Mouse (Mus musculus) heart, postnatal 25 days (tissue): ENCODE results near the gene Klhdc8a. TPM values are rescaled to one million over a fixed set of nuclear protein-coding genes. Genes with fewer than 3 reads are reported as not detected.
A peak's percentile ranks its signal among the peaks of the same experiment; 100 is the strongest.

Experiments
- DNase-seq: peaks from one replicate; pipeline ENCODE4 v3.0.0; 2022; ENCODE audit warnings: low spot score
- intact Hi-C: fragments of 180-260 bp; cut with DNase I; formaldehyde crosslinking; loops from one replicate; pipeline ENCODE4 v1.15.1; 2025
- total RNA-seq, 2 experiments: library from RNA; stranded (reverse); gene quantifications; 2 replicates each; pipeline ENCODE4 v1.2.3; 2021

The Klhdc8a gene
- total RNA-seq, 2 experiments from 2014 or later = 22.3 to 28.8 TPM

DNA sequence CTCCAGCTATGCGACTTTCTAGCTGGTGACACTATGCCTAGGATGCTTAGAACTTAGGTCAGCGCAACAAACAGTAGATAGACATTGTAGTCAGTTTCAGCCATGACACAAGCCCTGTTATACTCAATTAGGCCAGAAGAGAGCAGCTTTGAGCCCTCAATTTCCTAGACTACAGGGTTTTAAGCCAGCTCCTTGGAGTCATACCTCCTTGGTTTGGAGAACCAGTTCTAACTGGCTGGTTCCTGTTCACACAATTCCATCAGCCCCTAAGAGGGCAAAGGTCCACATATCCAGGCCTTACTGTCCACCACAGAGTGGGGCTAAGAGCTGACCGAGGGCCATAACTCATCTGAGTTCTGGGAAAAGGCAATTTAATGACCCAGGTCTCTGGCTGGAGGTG lies 14.3 kb downstream of the Klhdc8a start:
- no peak for DNase-seq
- intact Hi-C loops = loop anchor here (1.0 to 5.0 kb wide), 2 partner anchors 43 to 165 kb away; partner anchors contain the start of gene Rbbp5

DNA sequence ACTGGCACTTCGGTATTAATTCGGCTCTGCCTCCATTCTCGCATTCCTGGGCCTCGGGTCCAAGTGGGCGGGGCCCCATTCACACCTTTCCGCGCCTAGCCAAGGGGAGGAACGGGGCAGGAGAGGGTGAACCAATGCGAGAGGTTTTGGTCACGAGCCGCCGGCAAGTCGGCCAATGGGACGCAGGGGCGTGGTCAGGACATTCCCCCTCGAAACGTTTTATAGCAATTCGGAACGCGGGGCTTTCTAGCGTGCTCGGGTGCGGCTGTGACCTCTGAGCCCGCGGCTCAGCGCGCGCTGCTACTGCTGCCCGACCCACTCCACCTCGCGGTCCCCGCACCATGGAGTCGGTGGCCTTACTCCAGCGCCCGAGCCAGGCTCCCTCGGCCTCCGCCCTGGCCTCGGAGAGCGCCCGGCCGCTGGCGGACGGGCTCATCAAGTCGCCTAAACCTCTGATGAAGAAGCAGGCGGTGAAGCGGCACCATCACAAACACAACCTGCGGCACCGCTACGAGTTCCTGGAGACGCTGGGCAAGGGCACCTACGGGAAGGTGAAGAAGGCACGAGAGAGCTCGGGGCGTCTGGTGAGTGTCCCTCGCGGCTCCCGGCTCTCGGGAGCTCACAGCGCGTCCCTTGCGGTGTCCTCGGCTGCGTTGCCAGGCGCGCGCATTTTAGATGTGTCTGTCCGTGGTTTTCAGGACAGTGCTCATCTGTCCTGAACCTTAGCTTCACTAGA lies 17.6 kb downstream of the Klhdc8a start, which contains the start of gene Nuak2:
Nuak2 (plus strand) TSS at position 238 of the 736 bp plus-strand sequence.
- DNase-seq = peak; percentile 87
- intact Hi-C loops = no loop called here

- DNase-seq = no peak
- intact Hi-C loops = no loop called here
Observed at GRCm38 (mm10) chr1:132316625-132316994, 18.2 kb downstream of the Klhdc8a start.

DNA sequence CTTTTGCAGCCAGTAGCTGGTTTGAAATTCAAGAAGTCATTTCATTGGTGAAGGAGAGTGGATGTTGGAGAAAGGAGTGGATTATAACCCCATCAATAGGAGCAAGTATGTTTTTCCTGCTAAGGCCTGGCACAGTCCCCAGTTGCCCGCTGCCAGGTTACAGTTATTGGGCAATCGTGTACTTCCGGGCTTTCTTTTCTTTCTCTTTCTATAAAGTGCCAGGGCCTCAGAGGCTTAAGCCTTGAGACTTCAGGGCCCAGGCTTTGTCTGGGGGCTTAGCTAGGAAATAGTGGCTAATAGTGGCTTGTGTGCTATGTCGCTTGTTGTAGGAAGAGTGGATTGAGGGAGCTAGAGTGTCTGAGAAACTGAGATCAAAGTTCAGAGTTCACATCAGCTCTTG lies 19.0 kb downstream of the Klhdc8a start:
- intact Hi-C loops = no loop called here
- DNase-seq = no peak

DNA sequence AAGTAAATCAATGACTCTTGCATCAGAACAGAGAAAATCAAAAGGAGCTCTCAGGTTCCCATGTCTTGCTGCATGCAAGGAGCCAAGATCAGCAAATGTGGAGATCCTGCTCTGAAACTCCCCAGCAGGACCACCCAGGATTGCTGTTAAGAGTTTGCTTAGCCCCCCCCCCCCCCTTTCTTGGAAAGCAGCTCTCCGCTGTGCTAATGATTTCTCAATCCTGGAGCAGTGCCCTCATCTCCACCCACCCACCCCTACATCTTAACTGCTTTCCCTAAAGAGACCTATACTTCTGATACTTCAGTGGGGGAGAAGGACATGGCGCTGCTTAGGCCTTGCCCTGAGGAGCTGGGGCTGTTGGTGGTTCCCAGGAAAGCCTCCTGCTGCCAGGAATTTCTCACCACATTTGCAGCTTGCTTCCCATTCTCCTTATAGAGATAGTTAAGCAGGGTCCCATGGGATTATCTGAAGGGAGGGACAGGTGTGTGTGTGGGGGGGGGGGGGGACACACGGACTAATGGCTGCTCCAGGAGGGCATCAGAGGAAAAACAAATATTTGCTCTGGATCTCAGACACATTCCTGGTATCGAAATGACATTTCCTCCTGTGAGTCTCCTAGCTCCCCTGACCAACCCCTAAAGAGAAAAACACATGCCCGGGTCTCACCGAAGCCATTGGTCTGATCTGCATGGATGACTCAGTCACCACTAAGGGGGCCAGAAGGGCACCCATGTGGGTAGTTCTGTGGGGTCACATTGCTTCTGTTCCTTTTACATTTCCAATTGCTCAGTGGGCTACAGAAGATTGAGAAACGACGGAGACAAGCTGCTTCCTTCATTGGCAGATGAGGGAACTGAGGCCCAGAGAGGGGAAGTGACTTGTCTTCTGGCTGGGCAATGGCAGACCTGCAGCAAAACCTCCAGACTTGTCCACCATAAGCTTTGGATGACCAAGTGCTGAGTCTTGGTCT lies 19.8 kb downstream of the Klhdc8a start:
- intact Hi-C loops = no loop called here
- no peak for DNase-seq

DNA sequence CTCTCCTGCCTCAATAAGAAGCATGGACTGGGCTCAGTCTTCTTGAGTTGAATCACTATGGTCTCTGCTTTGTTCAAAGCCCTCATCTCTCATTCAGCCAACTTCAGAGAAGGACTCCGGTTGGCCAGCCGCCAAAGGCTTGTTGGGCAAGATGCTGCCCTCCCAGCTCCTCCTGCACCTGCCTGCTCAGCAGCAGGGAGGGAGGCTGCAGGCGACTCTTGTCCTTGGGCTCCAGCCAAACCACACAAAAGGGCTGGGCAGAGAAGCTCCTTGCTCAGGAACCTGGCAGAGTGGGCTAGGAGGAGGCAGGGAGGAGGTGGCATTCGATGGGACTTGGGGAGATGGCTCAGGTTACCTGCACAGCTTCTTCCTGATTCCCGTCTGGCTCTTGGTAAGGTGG lies 20.8 kb downstream of the Klhdc8a start:
- DNase-seq = no peak
- intact Hi-C loops = no loop called here

DNA sequence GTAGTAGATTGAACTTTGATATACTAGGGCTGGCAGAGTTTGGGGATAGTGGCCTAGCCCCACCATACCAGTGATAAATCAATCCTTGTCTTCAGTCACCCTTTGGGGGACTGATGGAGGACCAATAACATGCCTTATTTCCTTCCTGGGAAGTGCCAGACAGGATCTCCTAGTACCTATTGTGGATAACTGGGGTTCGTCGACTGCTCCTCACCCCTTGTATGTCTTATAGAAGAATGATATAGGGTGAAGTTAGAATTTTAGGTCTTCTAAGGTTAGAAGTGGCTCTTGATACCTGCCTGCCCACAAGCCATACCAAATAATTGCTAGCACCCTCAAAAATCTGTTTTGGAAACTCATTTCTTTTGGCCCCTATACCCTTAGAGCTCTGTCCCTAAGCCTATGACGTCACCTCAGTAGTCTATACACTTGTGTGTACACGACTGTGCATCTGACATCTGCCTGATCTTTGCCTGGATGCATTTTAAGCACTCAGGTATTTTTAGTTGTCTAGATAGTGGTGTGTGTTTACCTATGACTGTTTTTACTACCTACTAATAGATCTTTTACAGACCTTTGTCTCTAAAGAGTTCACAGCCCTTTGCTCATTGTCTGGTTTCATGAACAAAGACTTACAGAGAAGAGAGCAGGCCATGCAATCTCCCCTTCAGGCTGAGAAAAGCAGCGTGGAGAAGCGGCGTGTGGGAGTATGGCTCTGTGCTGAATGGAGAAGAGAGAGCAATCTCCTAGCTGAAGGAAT lies 23.6 kb downstream of the Klhdc8a start:
- intact Hi-C loops = no loop called here
- DNase-seq = no peak

GRCm38 (mm10) chr1:132322711-132323542 lies 24.5 kb downstream of the Klhdc8a start:
- intact Hi-C loops = no loop called here
- no peak for DNase-seq

DNA sequence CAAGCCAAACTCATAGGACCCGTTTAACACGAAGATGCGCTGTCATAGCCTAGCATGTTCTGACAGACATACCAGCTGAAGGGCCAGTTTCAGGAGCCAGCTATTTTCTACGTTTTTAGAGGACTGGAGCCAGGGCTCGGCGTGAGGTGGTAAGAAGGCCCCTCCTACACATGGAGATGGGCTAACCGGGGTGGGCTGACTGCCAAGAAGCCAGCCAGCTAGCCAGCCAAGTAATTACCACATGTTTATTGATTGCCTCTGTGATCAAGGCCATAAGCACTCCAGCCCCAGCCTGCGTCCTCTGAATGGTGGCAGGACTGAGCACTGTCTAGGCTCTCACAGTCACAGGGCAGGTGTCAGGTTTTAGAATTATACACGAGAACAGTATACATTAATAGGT lies 28.4 kb downstream of the Klhdc8a start:
- no peak for DNase-seq
- intact Hi-C loops = no loop called here

DNA sequence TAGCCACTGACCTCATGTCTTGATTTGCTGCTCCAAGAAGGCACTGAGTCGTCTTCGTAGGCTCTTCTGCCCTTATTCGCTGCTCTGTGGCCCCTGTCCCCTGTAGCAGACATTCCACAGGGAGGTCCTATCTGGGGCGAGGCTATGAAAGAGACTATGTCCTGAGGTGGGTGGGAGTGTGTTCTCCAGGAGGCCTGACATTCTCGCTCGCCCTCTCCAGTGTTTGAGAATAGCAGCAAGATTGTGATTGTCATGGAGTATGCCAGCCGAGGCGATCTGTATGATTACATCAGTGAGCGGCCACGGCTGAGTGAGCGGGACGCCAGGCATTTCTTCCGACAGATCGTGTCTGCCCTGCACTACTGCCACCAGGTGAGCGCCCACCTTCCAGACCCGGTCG lies 29.1 kb downstream of the Klhdc8a start:
- DNase-seq = no peak
- intact Hi-C loops = no loop called here

DNA sequence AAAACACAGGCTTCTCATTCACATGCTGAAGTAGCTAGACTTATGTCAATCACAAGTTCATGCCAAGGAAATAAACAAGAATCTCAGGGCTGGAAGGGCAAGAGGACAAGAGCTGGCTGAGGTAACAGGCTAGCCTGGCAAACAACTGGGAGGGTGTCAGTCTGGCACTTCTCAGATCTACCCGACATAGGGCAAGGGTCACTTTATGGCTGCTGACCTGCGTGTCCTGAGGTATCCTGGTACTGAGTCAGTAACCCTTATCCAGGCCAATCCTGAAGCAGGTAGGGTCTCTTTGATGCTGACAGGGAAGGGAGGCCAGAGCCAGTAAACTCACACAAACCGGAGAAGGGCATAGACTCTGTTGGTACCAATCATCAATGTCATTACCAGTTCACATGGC lies 30.1 kb downstream of the Klhdc8a start:
- no peak for DNase-seq
- intact Hi-C loops = no loop called here

GRCm38 (mm10) chr1:132329656-132330055 lies 31.2 kb downstream of the Klhdc8a start:
- intact Hi-C loops = no loop called here
- DNase-seq = no peak

DNA sequence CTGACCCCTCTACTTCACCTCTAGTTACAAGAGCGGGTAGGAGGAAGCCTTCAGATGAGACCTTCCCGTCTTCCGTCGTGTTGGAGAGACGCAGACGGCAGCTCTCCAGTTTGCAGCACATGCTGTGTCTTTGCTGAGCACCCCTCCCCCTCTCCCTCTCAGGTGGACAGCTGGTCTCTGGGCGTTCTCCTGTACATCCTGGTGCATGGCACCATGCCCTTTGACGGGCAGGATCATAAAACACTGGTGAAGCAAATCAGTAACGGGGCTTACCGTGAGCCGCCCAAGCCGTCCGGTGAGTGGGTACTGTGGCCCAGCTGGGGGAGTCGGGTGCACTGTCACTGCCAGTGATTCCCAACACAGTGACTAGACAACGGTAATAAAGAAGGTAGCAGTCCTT lies 32.0 kb downstream of the Klhdc8a start:
- intact Hi-C loops = no loop called here
- DNase-seq = no peak

DNA sequence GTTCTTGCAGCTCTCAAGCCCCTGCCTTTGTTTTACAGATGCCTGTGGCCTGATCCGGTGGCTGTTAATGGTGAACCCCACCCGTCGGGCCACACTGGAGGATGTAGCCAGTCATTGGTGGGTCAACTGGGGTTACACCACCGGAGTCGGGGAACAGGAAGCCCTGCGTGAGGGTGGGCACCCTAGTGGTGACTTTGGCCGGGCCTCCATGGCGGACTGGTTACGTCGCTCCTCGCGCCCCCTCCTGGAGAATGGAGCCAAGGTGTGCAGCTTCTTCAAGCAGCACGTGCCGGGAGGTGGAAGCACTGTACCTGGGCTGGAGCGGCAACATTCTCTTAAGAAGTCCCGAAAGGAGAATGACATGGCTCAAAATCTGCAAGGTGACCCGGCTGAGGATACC lies 32.9 kb downstream of the Klhdc8a start:
- intact Hi-C loops = no loop called here
- DNase-seq = no peak

GRCm38 (mm10) chr1:132333201-132333600 lies 34.8 kb downstream of the Klhdc8a start:
- intact Hi-C loops = no loop called here
- DNase-seq = no peak

DNA sequence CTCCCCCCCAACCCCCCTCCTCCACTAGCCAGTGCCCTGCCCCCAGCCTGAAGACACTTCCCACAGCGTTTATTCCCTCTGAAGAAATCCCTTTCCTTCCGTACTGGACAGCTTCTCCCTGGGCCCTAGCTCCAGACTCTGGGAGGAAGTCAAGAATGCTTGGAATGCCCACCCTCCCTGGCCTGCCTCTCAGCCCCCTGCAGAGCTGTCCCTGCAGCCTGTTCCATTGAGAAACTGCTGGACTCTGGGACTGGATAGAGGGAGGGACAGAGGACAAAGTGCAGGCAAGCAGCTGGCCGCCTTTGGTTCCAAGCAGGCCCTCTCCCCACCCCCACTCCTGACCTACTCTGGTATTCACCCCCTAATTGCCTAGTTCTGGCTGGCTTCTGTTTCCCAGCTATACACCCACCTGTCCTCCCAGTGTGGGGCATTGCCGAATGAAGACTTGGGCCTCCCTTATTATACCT lies 35.3 kb downstream of the Klhdc8a start:
- peak; percentile 63 for DNase-seq
- intact Hi-C loops = no loop called here

- intact Hi-C loops = no loop called here
- DNase-seq = no peak
Observed at GRCm38 (mm10) chr1:132334178-132334801, 35.9 kb downstream of the Klhdc8a start.

DNA sequence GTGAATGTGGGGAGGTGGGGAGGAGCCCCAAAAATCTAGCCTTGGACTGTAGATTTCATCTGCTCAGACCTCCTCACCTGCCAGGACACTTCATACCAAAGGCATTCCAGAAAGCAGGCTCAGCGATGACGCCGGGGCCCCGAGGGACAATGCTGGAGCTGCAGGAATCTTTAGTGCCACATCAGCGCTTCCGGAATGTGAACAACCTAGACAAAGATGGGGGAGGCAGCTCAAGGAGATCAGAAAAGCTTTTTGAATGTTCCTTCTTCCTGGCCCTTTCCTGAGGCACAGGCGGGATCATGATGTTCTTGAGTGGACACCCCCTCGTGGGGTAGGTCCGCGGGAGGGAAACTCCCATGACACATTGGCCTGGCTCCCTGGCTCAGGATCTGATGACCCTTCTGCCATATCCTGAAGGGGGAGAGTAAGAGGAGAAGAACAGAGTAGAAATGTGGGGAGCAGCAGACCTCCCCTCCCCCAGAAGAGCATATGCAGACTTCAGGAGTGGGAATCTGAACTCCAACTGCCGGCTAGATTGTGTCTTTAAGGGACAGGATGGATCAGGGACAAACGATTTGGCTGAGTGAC lies 37.0 kb downstream of the Klhdc8a start:
- DNase-seq = peak; percentile 59

DNA sequence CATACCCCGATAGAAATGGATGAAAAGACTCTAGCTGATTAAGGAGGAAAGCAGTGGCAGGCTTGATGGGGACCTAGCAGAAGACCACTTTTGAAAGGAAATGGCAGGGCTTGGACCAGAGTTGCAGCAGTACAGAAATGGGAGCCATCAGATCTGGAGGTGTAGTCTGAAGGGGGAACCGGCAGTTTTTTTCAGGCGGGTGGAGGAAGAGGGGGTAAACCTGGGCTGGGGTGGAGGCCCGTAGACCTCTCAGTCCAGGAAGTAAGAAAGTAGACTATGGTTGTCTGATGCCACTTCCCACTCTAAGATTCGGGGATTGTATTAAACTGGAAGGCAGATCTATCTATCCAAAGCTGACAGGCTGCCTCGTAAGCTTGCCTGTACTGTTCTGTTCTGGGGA lies 38.5 kb downstream of the Klhdc8a start:
- intact Hi-C loops = no loop called here

More for the DNA sequence above, 37.0 kb downstream of the Klhdc8a start:
- intact Hi-C loops = no loop called here

More for the DNA sequence above, 38.5 kb downstream of the Klhdc8a start:
- no peak for DNase-seq
